Mouse (Mus musculus) hindbrain, embryonic 12.5 days (tissue): ENCODE measurements around the gene Ttll8. TPM values are rescaled to one million over a fixed set of nuclear protein-coding genes. Genes with fewer than 3 reads are reported as not detected.

Experiments used
- ATAC-seq: fragments of 200-750 bp; cut with Nextera tagmentation; 2 replicates; pipeline ENCODE4 v1.8.0; 2017; ENCODE audit warnings: moderate TSS enrichment; ENCODE audit not compliant: low FRiP score
- H3K27ac ChIP-seq: fragments of 300-500 bp; sonication (generic); 2 replicates; pipeline ENCODE4 v1.5.1; 2016; ENCODE audit warnings: mild to moderate bottlenecking
- H3K27me3 ChIP-seq: fragments of 300-500 bp; sonication (generic); 2 replicates; pipeline ENCODE4 v1.6.1; 2016; ENCODE audit warnings: mild to moderate bottlenecking
- H3K36me3 ChIP-seq: fragments of 300-500 bp; sonication (generic); 2 replicates; pipeline ENCODE4 v1.6.1; 2016; ENCODE audit warnings: mild to moderate bottlenecking
- H3K4me1 ChIP-seq: fragments of 300-500 bp; sonication (generic); 2 replicates; pipeline ENCODE4 v1.6.1; 2016
- H3K4me2 ChIP-seq: fragments of 300-500 bp; sonication (generic); replicated peaks from 2 replicates; pipeline ENCODE4 v1.6.1; 2016; ENCODE audit warnings: mild to moderate bottlenecking
- H3K4me3 ChIP-seq: fragments of 300-500 bp; sonication (generic); 2 replicates; pipeline ENCODE4 v1.5.1; 2016; ENCODE audit warnings: mild to moderate bottlenecking
- H3K9ac ChIP-seq: fragments of 300-500 bp; sonication (generic); 2 replicates; pipeline ENCODE4 v1.6.1; 2016; ENCODE audit warnings: mild to moderate bottlenecking, moderate library complexity
- H3K9me3 ChIP-seq: fragments of 300-500 bp; sonication (generic); replicated peaks from 2 replicates; pipeline ENCODE4 v1.6.1; 2016; ENCODE audit warnings: mild to moderate bottlenecking
- WGBS: fragments of 180-500 bp; shearing (Covaris S2); methylation state at CpG from one replicate; pipeline ENCODE4 v1.1.7; 2016; 5-methylcytosine and 5-hydroxymethylcytosine counted together
- polyA plus RNA-seq: library from polyadenylated mRNA; unstranded; fragments of >200 nt; fragmentation: Nextera tagmentation; extraction: Ambion mirVana; gene quantifications from 2 replicates; pipeline ENCODE4 v1.2.1, GENCODE M21; 2016

Ttll8 gene
- polyA plus RNA-seq, 1 experiment from 2014 or later: not detected

- ATAC-seq: no peak
- H3K4me2 ChIP-seq: no peak overlapping the region
- no peak overlapping the region for H3K4me3 ChIP-seq
- no peaks in the 10 kb centered on the region for H3K9me3 ChIP-seq
- no peak overlapping the region for H3K27ac ChIP-seq
- peaks cover 9% of the 10 kb centered on the region; the same call in 1 of the 2 replicates for H3K4me1 ChIP-seq
- peaks cover 32% of the 10 kb centered on the region for H3K27me3 ChIP-seq
- 88% methylated on average over 6 of the region's 6 CpGs for WGBS
- H3K36me3 ChIP-seq: no peaks in the 10 kb centered on the region
- no peak overlapping the region for H3K9ac ChIP-seq
Measured at GRCm38 (mm10) chr15:88955342-88955741, 1.1 kb upstream of the Ttll8 start.

DNA sequence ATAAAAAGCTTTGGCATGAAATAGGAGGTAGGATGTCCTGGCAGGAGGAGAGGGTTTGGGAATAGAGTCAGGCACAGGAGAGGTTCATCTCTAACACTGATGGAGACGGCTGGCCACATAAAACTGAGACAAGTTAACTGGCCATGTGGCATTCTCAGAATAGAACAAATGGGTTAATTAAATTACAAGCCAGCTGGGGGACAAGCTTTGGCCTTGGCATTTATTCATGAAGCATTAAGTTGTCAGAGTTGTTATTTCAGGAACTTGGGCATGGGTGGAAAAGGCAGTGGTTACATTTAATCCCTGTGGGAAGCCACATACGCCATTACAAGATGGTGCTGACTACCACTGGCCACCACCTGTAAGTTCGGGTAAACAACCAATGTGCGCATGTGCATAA, 3.0 kb downstream of the Ttll8 start:
- no peaks in the 10 kb centered on the region for H3K36me3 ChIP-seq
- peaks cover 6% of the 10 kb centered on the region; the same call in 1 of the 2 replicates for H3K4me1 ChIP-seq
- no peak overlapping the region for H3K27ac ChIP-seq
- no peak for ATAC-seq
- H3K4me2 ChIP-seq: no peak overlapping the region
- H3K27me3 ChIP-seq: peaks cover 22% of the 10 kb centered on the region
- H3K9me3 ChIP-seq: no peaks in the 10 kb centered on the region
- no peak overlapping the region for H3K4me3 ChIP-seq
- WGBS: 81% methylated on average over 4 of the region's 4 CpGs
- H3K9ac ChIP-seq: no peak overlapping the region

DNA sequence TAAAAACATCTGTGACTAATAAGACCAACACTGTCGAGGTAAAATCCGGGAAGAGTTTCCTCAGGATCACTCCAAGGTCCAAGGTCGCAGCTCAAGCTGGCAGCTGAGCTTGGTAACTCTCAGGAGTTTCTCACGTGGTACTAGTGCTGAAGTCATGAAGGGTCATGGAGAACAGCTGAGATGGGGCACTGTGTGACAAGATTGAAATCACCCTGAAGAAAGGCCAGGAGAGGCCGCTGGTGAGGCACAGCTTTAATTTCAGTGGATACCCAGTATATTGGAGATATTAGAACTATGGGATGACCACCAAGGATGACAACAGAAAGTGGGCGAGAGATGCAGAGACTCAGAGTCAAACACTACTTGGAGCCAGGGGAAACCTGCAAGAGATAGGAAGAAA, 7.4 kb downstream of the Ttll8 start:
- no peak overlapping the region for H3K4me3 ChIP-seq

GRCm38 (mm10) chr15:88943896-88944551, 10.2 kb downstream of the Ttll8 start:
- H3K4me1 ChIP-seq: no peaks in the 10 kb centered on the region
- no peak for ATAC-seq
- no peak overlapping the region for H3K27ac ChIP-seq
- no peaks in the 10 kb centered on the region for H3K36me3 ChIP-seq
- H3K9ac ChIP-seq: no peak overlapping the region
- no peaks in the 10 kb centered on the region for H3K9me3 ChIP-seq
- no peaks in the 10 kb centered on the region for H3K27me3 ChIP-seq
- H3K4me3 ChIP-seq: no peak overlapping the region
- 88% methylated on average over 5 of the region's 5 CpGs for WGBS
- no peak overlapping the region for H3K4me2 ChIP-seq

More for the DNA sequence above, 7.4 kb downstream of the Ttll8 start:
- Histone ChIP-seq H3K36me3 (no peaks in the 10 kb centered on the region), H3K9ac (no peak overlapping the region), H3K27me3 (no peaks in the 10 kb centered on the region), H3K4me2 (no peak overlapping the region), H3K9me3 (no peaks in the 10 kb centered on the region), H3K4me1 (no peaks in the 10 kb centered on the region), H3K27ac (no peak overlapping the region)
- 58% methylated on average over 6 of the region's 6 CpGs for WGBS
- ATAC-seq: no peak

- no peaks in the 10 kb centered on the region for H3K4me1 ChIP-seq
- no peak for ATAC-seq
- H3K9ac ChIP-seq: no peak overlapping the region
Measured at GRCm38 (mm10) chr15:88942783-88943182, 11.4 kb downstream of the Ttll8 start.

GRCm38 (mm10) chr15:88937291-88937650, 16.9 kb downstream of the Ttll8 start:
- WGBS: 82% methylated on average over 2 of the region's 2 CpGs
- no peaks in the 10 kb centered on the region for H3K9me3 ChIP-seq

More at GRCm38 (mm10) chr15:88942783-88943182, 11.4 kb downstream of the Ttll8 start:
- Histone ChIP-seq H3K27me3 (no peaks in the 10 kb centered on the region), H3K4me2 (no peak overlapping the region), H3K27ac (no peak overlapping the region), H3K9me3 (no peaks in the 10 kb centered on the region), H3K36me3 (no peaks in the 10 kb centered on the region), H3K4me3 (no peak overlapping the region)
- 83% methylated on average over 5 of the region's 5 CpGs for WGBS

GRCm38 (mm10) chr15:88936619-88937290, 17.5 kb downstream of the Ttll8 start:
- Histone ChIP-seq H3K9me3 (no peaks in the 10 kb centered on the region), H3K27ac (no peak overlapping the region), H3K4me3 (no peak overlapping the region), H3K4me1 (no peaks in the 10 kb centered on the region), H3K36me3 (no peaks in the 10 kb centered on the region), H3K27me3 (no peaks in the 10 kb centered on the region; the same call in 1 of the 2 replicates), H3K4me2 (no peak overlapping the region), H3K9ac (no peak overlapping the region)
- no peak for ATAC-seq
- WGBS: 60% methylated on average over 6 of the region's 6 CpGs

More at GRCm38 (mm10) chr15:88937291-88937650, 16.9 kb downstream of the Ttll8 start:
- H3K4me1 ChIP-seq: no peaks in the 10 kb centered on the region
- no peaks in the 10 kb centered on the region; the same call in 1 of the 2 replicates for H3K27me3 ChIP-seq
- no peak for ATAC-seq
- no peak overlapping the region for H3K4me2 ChIP-seq
- no peak overlapping the region for H3K27ac ChIP-seq
- H3K36me3 ChIP-seq: no peaks in the 10 kb centered on the region
- H3K9ac ChIP-seq: no peak overlapping the region
- no peak overlapping the region for H3K4me3 ChIP-seq

DNA sequence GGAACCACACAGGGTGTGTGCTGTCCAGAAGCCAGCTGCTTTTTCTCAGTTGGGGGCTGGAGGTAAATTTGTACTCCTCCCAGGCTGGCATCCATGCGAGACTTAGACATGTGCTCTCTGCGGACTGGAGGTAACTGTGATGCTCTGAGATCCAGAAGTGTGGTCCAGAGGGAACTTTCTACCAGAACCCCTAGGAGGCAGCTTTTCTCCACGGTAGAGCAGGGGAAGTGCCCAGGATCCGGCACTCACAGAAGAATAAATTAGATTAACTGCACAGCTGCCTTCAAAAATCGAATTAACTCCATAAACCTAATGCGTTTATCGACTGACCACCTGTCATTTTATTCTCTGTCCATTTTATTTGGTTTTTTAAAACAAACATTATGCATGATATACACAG, 20.1 kb downstream of the Ttll8 start:
- Histone ChIP-seq H3K4me2 (no peak overlapping the region), H3K9me3 (no peaks in the 10 kb centered on the region), H3K27me3 (no peaks in the 10 kb centered on the region; the same call in 1 of the 2 replicates), H3K4me3 (no peak overlapping the region), H3K27ac (no peak overlapping the region), H3K36me3 (no peaks in the 10 kb centered on the region), H3K9ac (no peak overlapping the region), H3K4me1 (no peaks in the 10 kb centered on the region)
- ATAC-seq: no peak
- WGBS: 62% methylated on average over 7 of the region's 7 CpGs

DNA sequence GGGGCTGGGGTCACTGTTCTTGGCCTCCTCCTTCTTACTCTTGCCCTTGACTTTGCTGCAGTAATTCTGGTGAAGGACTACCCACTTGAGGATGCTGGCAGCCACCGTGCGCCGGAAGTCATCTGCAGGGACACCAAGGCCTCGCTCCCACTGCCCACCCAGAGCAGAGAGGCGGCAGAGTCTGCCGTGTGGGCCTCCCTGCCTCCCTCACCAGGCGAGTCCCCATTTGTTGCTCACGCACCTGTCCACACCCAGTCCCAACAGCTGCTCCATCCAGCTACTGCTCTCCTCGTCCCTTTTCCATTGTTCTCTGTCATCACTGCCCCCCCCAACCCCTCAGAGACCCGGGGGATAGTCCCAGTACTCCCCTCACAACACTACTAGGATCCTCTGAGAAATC, 21.6 kb downstream of the Ttll8 start:
- no peak overlapping the region for H3K27ac ChIP-seq
- no peaks in the 10 kb centered on the region for H3K9me3 ChIP-seq
- no peak overlapping the region for H3K4me2 ChIP-seq
- WGBS: 90% methylated on average over 10 of the region's 10 CpGs
- no peak overlapping the region for H3K9ac ChIP-seq
- no peak for ATAC-seq
- H3K36me3 ChIP-seq: no peaks in the 10 kb centered on the region
- no peak overlapping the region for H3K4me3 ChIP-seq
- no peaks in the 10 kb centered on the region for H3K4me1 ChIP-seq
- H3K27me3 ChIP-seq: no peaks in the 10 kb centered on the region; the same call in 1 of the 2 replicates

DNA sequence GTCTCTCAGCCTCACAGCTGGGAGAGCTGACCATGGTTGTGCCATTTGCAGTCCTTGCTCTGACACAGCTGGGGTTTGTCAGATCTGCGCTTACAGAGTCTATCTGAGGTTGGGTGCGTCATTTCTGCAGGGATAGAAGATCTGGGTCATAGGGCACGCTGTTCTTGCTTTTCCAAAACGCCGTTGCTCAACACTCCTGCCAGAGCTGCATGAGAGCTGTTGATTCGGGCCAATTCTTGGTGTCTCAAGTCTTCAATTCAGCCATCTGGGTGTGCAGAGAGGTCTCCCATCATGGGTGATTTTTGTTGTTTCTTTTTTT, 32.3 kb downstream of the Ttll8 start:
- Histone ChIP-seq H3K9me3 (no peaks in the 10 kb centered on the region), H3K9ac (no peak overlapping the region), H3K36me3 (no peaks in the 10 kb centered on the region), H3K4me3 (no peak overlapping the region), H3K4me2 (no peak overlapping the region), H3K27me3 (no peaks in the 10 kb centered on the region), H3K4me1 (no peaks in the 10 kb centered on the region), H3K27ac (no peak overlapping the region)
- ATAC-seq: no peak
- 73% methylated on average over 6 of the region's 6 CpGs for WGBS

DNA sequence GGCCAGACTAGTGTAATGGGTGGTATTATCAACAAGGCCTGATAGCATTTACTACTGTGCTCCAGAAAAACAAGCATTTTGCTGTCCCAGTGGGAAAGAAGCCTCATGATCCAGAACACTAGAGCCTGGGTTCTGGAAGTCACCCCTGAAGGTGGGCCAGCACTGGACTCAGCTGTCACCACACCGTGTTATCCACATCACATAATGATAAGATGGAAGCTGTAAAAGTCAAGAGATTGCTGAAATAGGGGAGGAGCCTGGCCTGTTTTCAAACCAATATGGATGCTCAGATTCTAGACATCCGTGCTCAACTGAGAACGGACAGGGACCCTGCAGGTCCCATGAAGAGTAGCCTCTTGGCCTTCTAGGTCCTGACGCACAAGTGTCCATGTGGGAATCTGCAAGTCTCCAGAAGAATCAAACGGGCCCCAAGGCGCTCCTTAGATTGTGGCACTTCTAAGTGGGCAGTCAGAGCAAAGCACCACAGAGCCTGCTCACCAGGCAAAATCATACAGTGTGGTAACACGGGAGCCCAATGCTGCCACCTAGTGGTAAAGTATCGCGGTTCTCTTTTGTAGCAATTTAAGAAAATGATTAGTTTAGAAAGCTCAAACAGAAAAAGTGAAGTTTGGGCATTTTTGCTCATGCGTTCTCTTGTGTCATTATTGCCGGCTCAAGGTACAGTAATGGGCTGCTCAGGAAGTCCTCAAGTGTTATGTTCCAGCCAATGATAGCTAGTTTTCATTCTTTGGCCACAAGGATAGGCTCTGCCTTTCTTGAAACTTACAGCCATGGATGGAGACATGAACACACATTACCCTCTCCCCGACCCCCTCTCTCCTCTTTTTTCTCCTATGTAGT, 32.9 kb downstream of the Ttll8 start:
- H3K9me3 ChIP-seq: no peaks in the 10 kb centered on the region
- no peak overlapping the region for H3K9ac ChIP-seq
- H3K4me1 ChIP-seq: no peaks in the 10 kb centered on the region
- 0 out of 2 replicates have a peak, but pooled peaks have one; percentile 54 for ATAC-seq
- H3K4me2 ChIP-seq: no peak overlapping the region
- H3K36me3 ChIP-seq: no peaks in the 10 kb centered on the region
- H3K27ac ChIP-seq: no peak overlapping the region
- H3K27me3 ChIP-seq: no peaks in the 10 kb centered on the region
- no peak overlapping the region for H3K4me3 ChIP-seq
- 31% methylated on average over 12 of the region's 12 CpGs for WGBS

DNA sequence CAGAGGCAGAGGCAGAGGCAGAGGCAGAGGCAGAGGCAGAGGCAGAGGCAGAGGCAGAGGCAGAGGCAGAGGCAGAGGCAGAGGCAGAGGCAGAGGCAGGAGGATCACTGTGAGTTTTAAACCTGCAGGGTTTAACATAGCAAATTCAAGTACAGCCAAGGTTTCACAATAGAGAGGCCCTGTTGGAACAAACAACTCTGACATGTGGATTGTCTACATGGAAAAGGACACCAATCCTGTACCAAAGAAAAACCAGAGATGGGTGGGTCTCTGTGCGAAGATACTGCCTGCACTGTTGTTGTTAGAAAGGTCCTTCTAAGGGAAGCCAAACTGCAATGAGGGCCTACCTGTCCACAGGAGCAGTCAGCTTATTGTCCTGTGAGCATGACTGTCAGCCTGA, 34.2 kb downstream of the Ttll8 start:
- H3K4me3 ChIP-seq: no peak overlapping the region
- H3K4me2 ChIP-seq: no peak overlapping the region
- no peaks in the 10 kb centered on the region for H3K9me3 ChIP-seq
- H3K36me3 ChIP-seq: no peaks in the 10 kb centered on the region
- no peak overlapping the region for H3K27ac ChIP-seq
- no peaks in the 10 kb centered on the region for H3K27me3 ChIP-seq
- H3K9ac ChIP-seq: no peak overlapping the region
- ATAC-seq: no peak
- 93% methylated on average over 1 of the region's 1 CpGs for WGBS
- no peaks in the 10 kb centered on the region for H3K4me1 ChIP-seq
